Mouse (Mus musculus) kidney, adult 18-20 months (tissue): ENCODE measurements at regions not wholly inside any gene's neighbourhood (a gene's known extent, or its start where the extent isn't known, plus 50 kb on each side); places are given as distances from the start of the nearest gene placed in this dataset.

Source experiments
- DNase-seq: peaks from one replicate; pipeline ENCODE4 v3.0.0; 2021

GRCm38 (mm10) chr1:83723096-83723495, 315.1 kb upstream of the Sphkap start:
- DNase-seq: no peak

DNA sequence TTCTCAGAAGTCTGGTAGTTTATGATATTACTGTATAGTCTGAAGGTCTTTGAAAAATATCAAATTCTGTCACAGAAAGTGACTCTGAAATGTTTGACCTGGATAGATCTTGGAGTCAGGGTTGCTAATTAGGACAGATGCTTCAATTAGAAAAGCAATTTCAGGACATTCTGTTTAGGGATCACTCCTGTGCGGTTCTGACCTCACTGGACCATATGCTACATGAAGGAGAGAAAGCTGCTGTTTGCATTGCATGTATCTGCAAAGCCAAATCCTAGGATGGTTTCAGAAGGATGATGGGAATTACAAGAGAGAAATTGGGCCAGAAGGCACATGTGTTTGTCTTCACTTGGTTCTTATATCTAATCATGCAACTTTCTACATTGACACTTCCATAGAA, 312.2 kb upstream of the Sphkap start:
- no peak for DNase-seq

DNA sequence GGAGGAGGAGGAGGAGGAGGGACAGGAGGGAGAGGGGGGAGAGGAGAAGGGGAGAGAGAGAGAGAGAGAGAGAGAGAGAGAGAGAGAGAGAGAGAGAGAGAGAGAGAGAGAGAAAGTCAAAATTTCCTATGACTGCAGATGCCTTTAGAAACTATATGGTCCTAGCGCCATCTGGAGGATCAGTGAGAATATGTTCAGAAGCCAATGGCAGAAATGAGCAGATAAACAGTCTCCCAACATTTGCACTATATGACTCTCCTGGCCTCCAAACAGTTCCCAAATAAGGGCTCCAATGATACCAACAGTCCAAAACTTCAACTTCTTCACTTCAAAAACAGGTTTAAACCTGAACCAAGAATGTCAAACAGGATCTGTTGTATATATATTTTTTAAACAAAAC, 309.1 kb upstream of the Sphkap start:
- no peak for DNase-seq

DNA sequence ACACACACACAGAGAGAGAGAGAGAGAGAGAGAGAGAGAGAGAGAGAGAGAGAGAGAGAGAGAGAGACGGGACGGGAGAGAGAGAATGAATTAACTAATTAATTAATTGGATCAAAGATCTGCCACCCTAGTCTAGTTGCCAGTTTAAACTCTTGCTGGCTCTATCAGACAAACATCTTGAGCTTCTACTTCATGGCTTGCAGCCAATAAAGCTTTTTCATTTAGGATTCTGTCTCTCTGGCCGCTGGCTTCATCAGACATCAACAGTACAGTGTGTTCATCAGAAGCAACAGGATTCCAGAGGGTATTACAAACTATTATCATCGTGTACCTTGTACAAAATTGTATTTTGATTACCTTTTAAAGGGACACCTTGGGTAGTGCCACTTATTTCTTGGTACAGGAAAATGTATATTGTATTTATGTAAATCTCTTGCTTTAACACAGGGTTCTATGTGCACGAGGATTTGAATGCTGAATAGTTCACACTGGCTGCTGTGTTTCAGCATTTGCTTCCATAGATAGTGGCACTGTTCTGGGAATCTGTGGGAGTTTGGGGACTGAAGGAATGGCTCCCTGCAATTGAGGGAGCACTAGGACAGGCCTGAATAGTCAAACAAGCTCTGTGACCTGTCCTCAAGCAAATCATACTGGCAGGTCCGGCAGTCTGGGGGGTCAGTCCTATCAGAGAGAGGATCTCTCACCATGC, 293.9 kb upstream of the Sphkap start:
- no peak for DNase-seq

- no peak for DNase-seq
Observed at GRCm38 (mm10) chr1:83697422-83697821, 289.4 kb upstream of the Sphkap start.

DNA sequence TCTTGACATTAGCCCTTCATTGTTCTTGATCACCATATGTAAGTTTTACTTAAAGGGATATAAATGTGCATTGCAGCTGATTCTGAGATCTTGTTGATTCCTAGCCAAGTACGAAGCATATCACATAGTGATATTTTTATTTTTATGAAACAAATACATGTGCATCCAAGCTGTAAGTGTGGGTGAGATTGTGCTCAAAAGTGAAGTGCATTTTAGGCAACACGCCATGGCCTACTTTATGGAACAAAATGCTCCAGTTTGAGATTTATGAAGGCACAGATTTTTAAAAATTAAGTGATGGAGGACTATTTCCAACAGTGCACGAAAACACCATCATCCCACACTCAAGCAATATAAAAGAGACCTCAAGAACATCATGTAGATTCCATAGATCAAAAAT, 277.2 kb upstream of the Sphkap start:
- no peak for DNase-seq

DNA sequence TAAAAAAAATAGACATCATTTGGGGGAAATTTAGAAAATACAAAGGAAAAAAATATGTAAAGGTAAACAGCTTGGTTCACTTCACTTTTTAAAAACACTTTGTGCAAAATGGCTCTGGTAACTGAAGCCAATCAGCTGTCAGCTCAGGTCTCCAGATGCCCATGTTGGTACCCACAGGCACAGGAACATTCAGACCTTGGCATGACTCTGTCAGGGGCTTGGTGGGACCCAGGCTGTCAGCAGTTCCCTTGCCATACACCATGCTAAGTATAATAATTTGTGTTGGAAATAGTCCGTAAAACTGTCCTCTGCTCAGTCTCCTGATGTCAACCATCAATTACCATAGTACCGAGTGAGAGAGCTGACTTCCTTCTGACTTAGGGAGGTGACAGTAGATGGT, 257.3 kb upstream of the Sphkap start:
- DNase-seq: no peak

- no peak for DNase-seq
Observed at GRCm38 (mm10) chr1:83661808-83662802, 254.1 kb upstream of the Sphkap start.

DNA sequence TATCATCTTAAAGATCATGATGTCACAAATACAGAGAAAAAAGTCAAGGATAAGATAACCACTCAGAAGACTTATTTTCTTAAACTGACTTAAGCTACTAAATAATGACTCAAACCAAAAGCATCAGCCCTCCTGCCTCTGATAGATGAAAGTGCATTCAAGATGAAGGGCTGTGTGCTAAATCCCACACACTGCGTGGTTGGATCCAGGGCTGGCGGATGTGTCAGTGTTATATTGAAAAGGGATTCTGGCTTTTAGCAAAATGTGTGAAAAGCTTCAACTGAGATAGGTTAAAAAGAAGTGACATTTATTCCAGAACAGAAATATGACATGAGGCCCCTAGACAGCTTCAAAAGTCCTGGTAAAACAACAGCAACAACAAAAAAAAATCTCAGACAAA, 245.7 kb upstream of the Sphkap start:
- no peak for DNase-seq

DNA sequence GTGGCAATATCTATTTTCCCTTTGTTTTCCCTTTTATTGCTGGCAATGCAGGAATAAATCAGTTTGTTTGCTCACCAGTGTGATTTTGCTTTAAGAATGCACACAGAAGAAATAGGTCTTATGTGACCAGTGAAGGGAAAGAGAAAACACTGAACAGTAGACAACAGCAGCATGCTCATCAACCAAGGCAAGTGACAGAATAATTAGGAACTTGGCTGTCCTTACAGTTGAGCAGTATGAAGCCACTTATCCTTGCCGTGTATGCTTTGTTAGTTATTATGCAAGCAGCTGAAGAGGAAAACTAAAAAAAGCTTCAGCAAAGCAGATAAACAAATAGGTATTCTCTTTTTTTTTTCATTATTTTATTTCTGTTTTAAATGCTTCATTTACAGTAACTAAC, 237.6 kb upstream of the Sphkap start:
- no peak for DNase-seq

GRCm38 (mm10) chr1:83642656-83643055, 234.7 kb upstream of the Sphkap start:
- no peak for DNase-seq

GRCm38 (mm10) chr1:83636051-83636450, 228.1 kb upstream of the Sphkap start:
- DNase-seq: no peak

- no peak for DNase-seq
Observed at GRCm38 (mm10) chr1:83631798-83632197, 223.8 kb upstream of the Sphkap start.

- no peak for DNase-seq
Observed at GRCm38 (mm10) chr1:83631394-83631793, 223.4 kb upstream of the Sphkap start.

DNA sequence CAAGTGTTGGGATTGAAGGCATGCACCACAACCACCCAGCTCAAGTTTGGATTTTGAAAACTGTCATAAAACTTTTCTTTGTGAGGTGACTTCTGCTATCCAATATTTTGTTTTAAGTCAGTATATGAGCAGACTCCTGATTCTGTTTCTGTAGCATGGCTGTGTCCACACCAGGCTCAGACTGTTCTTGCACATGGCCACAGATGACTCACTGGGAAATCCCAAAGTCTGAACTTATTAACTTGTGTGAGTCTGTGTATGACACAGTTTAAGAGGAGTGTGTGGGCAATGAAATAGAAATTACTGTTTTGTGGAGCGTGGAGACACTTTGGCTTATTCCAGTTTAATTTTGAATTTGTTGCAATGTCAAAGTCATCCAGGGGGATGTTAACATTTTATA, 179.3 kb upstream of the Sphkap start:
- no peak for DNase-seq

- no peak for DNase-seq
Observed at GRCm38 (mm10) chr1:83583041-83583440, 175.0 kb upstream of the Sphkap start.

GRCm38 (mm10) chr1:83569991-83570390, 162.0 kb upstream of the Sphkap start:
- DNase-seq: no peak

DNA sequence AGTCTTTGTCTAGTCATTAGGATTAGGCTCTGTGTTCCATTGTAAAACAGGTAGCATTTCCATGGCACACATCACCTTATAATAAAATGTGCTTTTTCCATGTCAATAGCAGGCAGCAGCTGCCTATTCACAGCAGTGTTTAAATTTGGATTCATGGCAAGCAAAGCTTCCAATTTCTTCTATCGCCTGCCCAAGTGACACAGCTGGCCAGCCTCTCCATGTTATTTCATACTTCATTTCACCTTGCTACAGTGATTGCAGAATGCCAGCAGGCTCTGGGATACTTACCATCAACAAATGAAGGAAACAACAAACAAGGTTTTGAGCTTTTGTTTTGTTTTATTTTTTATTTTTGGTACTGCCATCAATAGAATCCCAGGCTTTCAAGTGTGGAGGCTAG, 160.7 kb upstream of the Sphkap start:
- no peak for DNase-seq

DNA sequence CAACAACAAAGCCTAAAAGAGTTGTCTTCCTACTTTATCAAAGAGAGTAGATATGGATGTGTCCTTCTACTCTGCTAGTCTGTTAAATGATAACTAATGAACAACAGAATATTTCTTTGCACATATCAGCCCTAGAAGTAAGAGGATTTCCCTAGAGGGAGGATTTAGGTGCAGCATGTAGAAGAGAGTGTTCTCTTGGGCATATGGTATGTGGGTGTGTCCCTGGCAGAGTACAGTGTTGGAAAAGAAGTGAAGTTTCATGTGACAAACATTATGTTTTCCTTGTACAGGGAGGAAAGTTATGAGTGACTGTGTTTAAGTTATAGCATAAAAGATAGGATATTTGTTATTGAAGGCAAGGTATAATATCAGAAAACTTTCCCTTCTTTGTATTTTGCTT, 143.6 kb upstream of the Sphkap start:
- DNase-seq: no peak

DNA sequence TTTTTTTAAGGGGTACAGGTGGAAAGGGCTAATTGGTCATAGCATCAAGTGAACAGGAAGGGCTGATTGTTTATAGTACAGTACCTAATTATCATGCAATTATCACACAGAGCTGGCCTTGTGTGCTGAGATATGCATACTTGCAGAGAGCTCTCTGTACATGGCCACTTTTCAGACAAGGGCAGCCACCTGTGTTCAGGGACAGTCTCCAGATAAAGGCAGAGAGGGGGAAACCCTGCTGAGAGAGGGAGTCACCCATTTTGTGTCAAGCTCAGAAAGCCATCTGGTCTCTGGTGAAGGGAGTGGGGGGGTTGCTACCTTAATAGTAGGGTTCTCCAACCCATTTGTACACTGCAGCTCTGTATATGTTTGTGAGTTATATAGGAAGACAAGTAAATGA, 127.5 kb upstream of the Sphkap start:
- no peak for DNase-seq

DNA sequence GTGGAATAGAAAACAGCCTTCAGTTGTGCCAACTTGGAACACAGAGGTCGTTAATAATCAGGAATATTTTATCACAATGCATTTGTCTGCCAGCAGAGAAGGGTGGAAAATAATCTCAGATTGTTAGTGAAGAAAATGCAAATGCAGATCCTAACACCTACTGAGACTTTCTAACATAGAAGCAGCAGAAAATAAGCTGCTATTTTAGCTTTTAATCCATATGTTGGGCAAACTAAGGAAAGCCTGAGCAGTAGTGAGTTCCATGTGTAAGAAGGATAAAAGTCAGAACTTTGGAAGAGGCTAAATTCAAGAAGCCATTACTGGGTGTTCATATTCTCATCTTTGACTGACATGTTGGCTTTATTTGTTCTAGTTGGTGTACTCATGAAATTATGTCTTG, 119.8 kb upstream of the Sphkap start:
- no peak for DNase-seq

DNA sequence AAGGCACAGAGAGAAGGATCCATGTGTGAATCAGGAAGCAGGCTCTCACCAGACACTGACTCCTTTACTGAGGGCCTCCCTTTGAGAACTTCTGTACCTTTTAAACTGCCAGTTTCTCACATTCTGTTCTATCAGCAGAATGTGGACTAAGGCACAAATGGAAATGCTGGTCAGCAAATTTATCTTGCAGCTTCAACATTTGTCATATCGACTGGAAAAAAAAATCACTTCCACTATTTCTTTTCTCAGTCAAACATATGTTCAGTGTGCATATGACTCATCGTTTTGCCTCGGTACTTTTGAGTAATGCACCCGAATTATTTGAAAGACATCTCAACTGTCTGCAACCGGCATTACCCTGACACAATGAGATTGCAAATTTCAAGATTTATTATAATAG, 101.4 kb upstream of the Sphkap start:
- no peak for DNase-seq

- DNase-seq: no peak
Observed at GRCm38 (mm10) chr1:83505386-83505785, 97.4 kb upstream of the Sphkap start.

DNA sequence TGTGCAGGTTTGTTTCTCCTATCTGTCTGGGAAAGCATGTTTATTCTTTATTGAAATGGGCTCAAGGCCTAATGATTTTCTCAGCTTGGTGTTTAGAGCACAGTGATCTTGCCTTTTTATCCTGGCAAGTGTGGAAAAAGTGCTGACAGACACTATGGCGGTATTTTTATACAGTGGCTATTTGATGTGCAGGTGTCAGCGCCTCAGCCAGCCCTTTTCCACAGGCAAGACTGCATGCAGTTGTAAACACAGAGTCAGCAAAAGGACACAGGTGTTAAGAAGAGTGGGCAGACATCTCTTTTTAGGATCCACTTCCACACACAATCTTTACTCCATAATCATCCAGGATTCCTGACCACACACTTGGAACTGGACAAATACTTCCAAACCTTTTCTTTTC, 88.9 kb upstream of the Sphkap start:
- no peak for DNase-seq
